Mouse (Mus musculus) kidney, embryonic 16.5 days (tissue): ENCODE measurements around the gene Enam. TPM values are rescaled to one million over a fixed set of nuclear protein-coding genes. Genes with fewer than 3 reads are reported as not detected.

ENCODE experiments used
- ATAC-seq: fragments of 200-750 bp; cut with Nextera tagmentation; 2 replicates; pipeline ENCODE4 v1.8.0; 2017; ENCODE audit warnings: moderate TSS enrichment; ENCODE audit not compliant: low FRiP score, low TSS enrichment
- H3K27ac ChIP-seq: fragments of 300-500 bp; sonication (generic); 2 replicates; pipeline ENCODE4 v1.5.1; 2014; ENCODE audit warnings: low read length
- H3K27me3 ChIP-seq: fragments of 300-500 bp; sonication (generic); 2 replicates; pipeline ENCODE4 v1.6.1; 2014; ENCODE audit warnings: low read length, control low read depth, mixed read lengths; ENCODE audit not compliant: insufficient read depth
- H3K36me3 ChIP-seq: fragments of 300-500 bp; sonication (generic); 2 replicates; pipeline ENCODE4 v1.6.1; 2014; ENCODE audit warnings: low read length, control low read depth, mixed read lengths; ENCODE audit not compliant: insufficient read depth
- H3K4me1 ChIP-seq: fragments of 300-500 bp; sonication (generic); 2 replicates; pipeline ENCODE4 v1.6.1; 2014; ENCODE audit warnings: low read length, control low read depth, mixed read lengths; ENCODE audit not compliant: insufficient read depth
- H3K4me2 ChIP-seq: fragments of 300-500 bp; sonication (generic); replicated peaks from 2 replicates; pipeline ENCODE4 v1.6.1; 2014; ENCODE audit warnings: low read depth, low read length
- H3K4me3 ChIP-seq: fragments of 300-500 bp; sonication (generic); 2 replicates; pipeline ENCODE4 v1.5.1; 2014; ENCODE audit warnings: mild to moderate bottlenecking, low read length
- H3K9ac ChIP-seq: fragments of 300-500 bp; sonication (generic); replicated peaks from 2 replicates; pipeline ENCODE4 v1.6.1; 2014; ENCODE audit warnings: low read length
- H3K9me3 ChIP-seq: fragments of 300-500 bp; sonication (generic); 2 replicates; pipeline ENCODE4 v1.6.1; 2016; ENCODE audit warnings: low read length, control low read depth
- WGBS: fragments of 180-500 bp; shearing (Covaris S2); extraction: QIAGEN DNeasy Blood & Tissue Kit; methylation state at CpG from one replicate; pipeline ENCODE4 v1.1.7; 2014; 5-methylcytosine and 5-hydroxymethylcytosine counted together
- polyA plus RNA-seq: library from polyadenylated mRNA; unstranded; fragments of >200 nt; fragmentation: Nextera tagmentation; extraction: Ambion mirVana; gene quantifications from 2 replicates; pipeline ENCODE4 v1.2.1, GENCODE M21; 2015

Gene Enam
- polyA plus RNA-seq, result not detected in 2 replicates

GRCm38 (mm10) chr5:88487675-88488074 is at the start of gene Enam:
TSS of gene Enam (plus strand) at chr5:88487975.
- Histone ChIP-seq H3K4me2 (no peak within 1 kb of the TSS), H3K27ac (no peak within 1 kb of the TSS), H3K27me3 (no peaks in the 10 kb centered on the region), H3K9me3 (no peaks in the 10 kb centered on the region), H3K36me3 (no peaks in the 10 kb centered on the region), H3K9ac (no peak within 1 kb of the TSS), H3K4me3 (no peak within 1 kb of the TSS), H3K4me1 (no peaks in the 10 kb centered on the region)
- no peak for ATAC-seq

- Histone ChIP-seq H3K4me1 (no peaks in the 10 kb centered on the region), H3K36me3 (no peaks in the 10 kb centered on the region), H3K27me3 (no peaks in the 10 kb centered on the region), H3K4me3 (no peak within 1 kb of the TSS), H3K4me2 (no peak within 1 kb of the TSS), H3K27ac (no peak within 1 kb of the TSS), H3K9ac (no peak within 1 kb of the TSS), H3K9me3 (no peaks in the 10 kb centered on the region)
- no peak for ATAC-seq
- WGBS, result 94% methylated on average over 3 of the region's 3 CpGs
Observed at GRCm38 (mm10) chr5:88455691-88456090, 32.1 kb upstream of the Enam start, which contains the start of gene Ambn. TSS of gene Ambn (plus strand) at chr5:88455991.

- Histone ChIP-seq H3K9ac (no peak overlapping the region), H3K36me3 (no peaks in the 10 kb centered on the region), H3K4me3 (no peak overlapping the region), H3K27me3 (no peaks in the 10 kb centered on the region), H3K4me1 (no peaks in the 10 kb centered on the region), H3K9me3 (no peaks in the 10 kb centered on the region), H3K27ac (no peak overlapping the region), H3K4me2 (no peak overlapping the region)
- 94% methylated on average over 2 of the region's 2 CpGs for WGBS
- no peak for ATAC-seq
Observed at GRCm38 (mm10) chr5:88467471-88467870, 20.3 kb upstream of the Enam start.

- Histone ChIP-seq H3K9me3 (no peaks in the 10 kb centered on the region), H3K9ac (no peak overlapping the region), H3K4me2 (no peak overlapping the region), H3K27ac (no peak overlapping the region), H3K4me1 (no peaks in the 10 kb centered on the region), H3K36me3 (no peaks in the 10 kb centered on the region), H3K4me3 (no peak overlapping the region), H3K27me3 (no peaks in the 10 kb centered on the region)
- ATAC-seq, result no peak
- 94% methylated on average over 4 of the region's 4 CpGs for WGBS
Observed at GRCm38 (mm10) chr5:88468807-88469704, 18.7 kb upstream of the Enam start.

- Histone ChIP-seq H3K27ac (no peak overlapping the region), H3K4me3 (no peak overlapping the region), H3K27me3 (no peaks in the 10 kb centered on the region), H3K36me3 (no peaks in the 10 kb centered on the region), H3K9me3 (no peaks in the 10 kb centered on the region), H3K9ac (no peak overlapping the region), H3K4me2 (no peak overlapping the region), H3K4me1 (no peaks in the 10 kb centered on the region)
- WGBS, result 63% methylated on average over 2 of the region's 2 CpGs
- ATAC-seq, result no peak
Observed at GRCm38 (mm10) chr5:88489004-88489403, 1.2 kb downstream of the Enam start.

- Histone ChIP-seq H3K4me1 (no peaks in the 10 kb centered on the region), H3K9me3 (no peaks in the 10 kb centered on the region), H3K4me3 (no peak overlapping the region), H3K36me3 (no peaks in the 10 kb centered on the region), H3K27me3 (no peaks in the 10 kb centered on the region), H3K4me2 (no peak overlapping the region), H3K9ac (no peak overlapping the region), H3K27ac (no peak overlapping the region)
- WGBS, result 86% methylated on average over 5 of the region's 5 CpGs
- no peak for ATAC-seq
Observed at GRCm38 (mm10) chr5:88491111-88491510, 3.3 kb downstream of the Enam start.

GRCm38 (mm10) chr5:88499781-88500180 is 12.0 kb downstream of the Enam start:
- Histone ChIP-seq H3K4me2 (no peak overlapping the region), H3K27ac (no peak overlapping the region), H3K4me3 (no peak overlapping the region), H3K36me3 (no peaks in the 10 kb centered on the region), H3K4me1 (no peaks in the 10 kb centered on the region), H3K27me3 (no peaks in the 10 kb centered on the region), H3K9me3 (no peaks in the 10 kb centered on the region), H3K9ac (no peak overlapping the region)
- WGBS, result 90% methylated on average over 3 of the region's 3 CpGs
- ATAC-seq, result no peak

- Histone ChIP-seq H3K4me1 (no peaks in the 10 kb centered on the region), H3K4me2 (no peak overlapping the region), H3K36me3 (no peaks in the 10 kb centered on the region), H3K27ac (no peak overlapping the region), H3K4me3 (no peak overlapping the region), H3K9ac (no peak overlapping the region), H3K9me3 (no peaks in the 10 kb centered on the region), H3K27me3 (no peaks in the 10 kb centered on the region)
- 48% methylated on average over 1 of the region's 1 CpGs for WGBS
- no peak for ATAC-seq
Observed at GRCm38 (mm10) chr5:88508555-88508954, 20.8 kb downstream of the Enam start.

- 88% methylated on average over 1 of the region's 1 CpGs for WGBS
- H3K9ac ChIP-seq, result no peak overlapping the region
- ATAC-seq, result no peak
Observed at GRCm38 (mm10) chr5:88508990-88509389, 21.2 kb downstream of the Enam start.

GRCm38 (mm10) chr5:88519232-88519631 is 31.5 kb downstream of the Enam start:
- Histone ChIP-seq H3K4me3 (no peak overlapping the region), H3K4me1 (no peaks in the 10 kb centered on the region), H3K27ac (no peak overlapping the region), H3K27me3 (no peaks in the 10 kb centered on the region), H3K4me2 (no peak overlapping the region), H3K9ac (no peak overlapping the region), H3K36me3 (no peaks in the 10 kb centered on the region), H3K9me3 (no peaks in the 10 kb centered on the region)
- WGBS, result 3% methylated on average over 2 of the region's 2 CpGs
- ATAC-seq, result no peak; the same call in 1 of the 2 replicates

More at GRCm38 (mm10) chr5:88508990-88509389, 21.2 kb downstream of the Enam start:
- H3K27ac ChIP-seq, result no peak overlapping the region
- H3K27me3 ChIP-seq, result no peaks in the 10 kb centered on the region
- no peak overlapping the region for H3K4me2 ChIP-seq
- no peaks in the 10 kb centered on the region for H3K36me3 ChIP-seq
- no peak overlapping the region for H3K4me3 ChIP-seq
- H3K4me1 ChIP-seq, result no peaks in the 10 kb centered on the region
- no peaks in the 10 kb centered on the region for H3K9me3 ChIP-seq
